Mouse (Mus musculus) spleen, postnatal 36 days (tissue): ENCODE data around the gene Rab3il1.
A peak's percentile ranks its signal among the peaks of the same experiment; 100 is the strongest.

Experiments
- DNase-seq, 2 experiments: peaks; one replicate each; pipeline ENCODE4 v3.0.0; 2022; ENCODE audit warnings: low spot score in 2 of 2, mixed read lengths in 1 of 2

Gene Rab3il1

DNA sequence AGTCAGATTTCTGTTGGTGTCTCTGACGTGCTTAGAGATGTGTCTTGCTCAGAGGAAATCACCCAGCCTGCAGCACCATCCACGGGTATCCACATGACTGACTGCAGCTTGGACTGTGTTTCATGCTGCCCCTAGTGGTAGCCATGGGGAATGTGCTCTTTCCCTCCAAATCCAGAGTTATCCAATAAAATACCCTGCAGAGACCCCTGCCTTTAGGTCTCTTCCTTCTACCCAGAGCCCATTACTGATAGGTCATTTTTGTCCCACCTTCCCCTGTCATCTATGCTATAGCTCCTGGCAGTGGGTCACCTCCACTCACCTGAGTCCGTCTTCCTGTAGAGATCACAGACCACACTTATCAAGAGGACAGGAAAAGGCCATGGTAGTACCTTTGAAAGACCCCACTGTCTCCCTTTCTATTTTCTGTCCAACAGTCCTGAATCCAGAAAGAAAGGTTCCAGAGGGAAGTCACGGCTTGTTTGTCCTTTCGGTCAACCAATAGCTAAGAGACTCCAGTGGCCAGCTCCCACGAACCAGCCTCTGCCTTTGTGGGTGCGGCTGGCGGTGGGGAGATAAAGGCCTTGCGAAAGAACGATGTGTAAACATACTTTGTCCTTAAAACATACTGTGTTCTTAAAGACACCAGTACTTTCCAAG lies 58.6 kb downstream of the Rab3il1 start:
- DNase-seq, result peak in 1 of 2 experiments; percentile 58

DNA sequence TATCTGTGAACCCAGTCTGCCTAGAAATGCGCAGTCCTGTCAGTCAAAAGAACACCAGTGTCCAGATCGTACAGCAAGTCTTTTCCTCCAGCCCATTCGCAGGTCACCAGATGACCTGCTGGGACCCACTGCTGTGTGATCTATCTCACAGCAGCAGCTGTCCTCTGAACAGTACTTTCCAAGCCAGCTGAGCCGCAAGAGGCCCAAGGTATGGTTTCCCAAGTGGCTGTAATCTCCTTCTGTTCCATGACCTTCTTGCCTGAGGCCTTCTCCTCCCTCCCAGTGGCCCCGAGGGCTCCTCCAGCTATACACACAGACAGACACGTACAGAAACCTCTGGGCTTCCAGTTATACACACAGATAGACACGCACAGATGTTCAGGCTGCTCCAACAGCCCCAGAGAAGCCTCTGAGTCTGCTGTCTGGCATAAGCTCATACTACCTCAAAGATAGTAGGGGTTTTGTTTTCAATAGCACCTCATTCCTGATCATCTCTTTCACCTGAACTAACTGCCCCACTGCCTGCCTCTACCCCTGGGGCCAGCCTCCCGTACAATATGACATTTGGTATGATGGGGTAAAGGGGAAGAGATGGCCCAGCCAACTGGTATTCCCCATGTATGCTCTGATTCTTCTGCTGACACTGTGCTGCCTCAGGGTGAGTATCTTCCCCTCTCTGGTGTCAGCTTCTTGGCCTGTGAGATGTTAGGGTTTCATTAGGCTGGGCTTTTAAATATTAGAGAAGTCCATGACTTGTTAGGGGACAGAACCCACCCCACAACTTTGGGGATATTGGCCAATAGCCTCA lies 59.5 kb downstream of the Rab3il1 start:
- DNase-seq, result no peak

DNA sequence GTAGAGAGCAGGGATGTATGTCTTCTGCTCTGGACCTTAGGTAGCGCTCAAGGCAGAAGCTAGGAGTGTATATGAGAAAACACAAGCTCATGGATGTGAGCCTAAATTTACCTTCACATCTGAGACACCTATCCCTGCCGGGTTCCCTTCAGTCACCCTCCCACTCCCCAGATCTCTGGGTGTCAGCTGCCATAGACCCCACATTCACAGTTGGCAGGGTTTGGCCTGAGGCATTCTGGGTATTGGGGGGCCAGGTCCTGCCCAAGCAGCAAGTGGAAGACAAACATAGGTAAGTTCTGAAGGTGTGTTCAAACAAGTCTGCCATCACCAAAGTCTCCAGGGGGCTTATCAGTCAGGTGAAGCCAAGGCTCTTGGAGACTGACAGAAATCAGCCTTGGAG lies 60.2 kb downstream of the Rab3il1 start:
- no peak for DNase-seq

DNA sequence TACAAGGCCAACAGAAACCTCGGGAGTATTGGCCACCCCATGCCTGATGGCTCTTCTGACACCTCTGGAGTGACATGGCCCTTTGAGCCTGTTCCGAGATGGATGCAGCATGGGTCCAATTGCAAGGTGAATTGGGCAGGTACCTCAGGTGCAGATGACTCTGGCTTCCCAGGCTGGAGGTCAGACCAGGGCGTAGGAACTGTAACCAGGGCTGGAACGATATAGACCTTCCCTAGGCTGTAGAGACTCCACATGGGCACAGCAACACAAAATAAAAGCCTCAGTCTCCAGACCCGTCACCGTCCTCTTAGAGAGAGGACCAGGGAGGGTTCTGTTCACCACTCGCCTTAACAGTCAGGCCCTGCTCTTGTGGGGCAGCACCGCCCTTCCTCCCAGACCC lies 60.8 kb downstream of the Rab3il1 start:
- DNase-seq, result no peak

DNA sequence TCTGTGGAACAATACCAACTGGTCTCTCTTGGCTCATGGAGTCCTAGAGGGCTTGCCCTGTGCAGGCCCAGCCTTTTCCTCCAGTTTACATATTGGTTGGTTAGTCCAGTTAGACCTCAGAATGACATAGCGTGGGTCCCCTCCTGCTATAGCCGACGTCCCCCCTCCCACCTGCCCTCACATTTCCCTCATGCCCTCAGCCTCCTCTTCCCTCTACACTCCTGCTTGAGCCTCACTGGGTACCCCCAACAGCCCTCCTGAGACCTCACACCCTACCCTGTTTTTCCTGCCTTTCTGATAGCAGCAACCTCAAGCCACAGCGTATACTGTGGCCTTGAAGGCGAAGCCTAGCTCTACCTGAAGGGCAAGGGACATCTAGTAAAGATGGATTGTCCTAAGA lies 61.4 kb downstream of the Rab3il1 start:
- DNase-seq, result no peak

DNA sequence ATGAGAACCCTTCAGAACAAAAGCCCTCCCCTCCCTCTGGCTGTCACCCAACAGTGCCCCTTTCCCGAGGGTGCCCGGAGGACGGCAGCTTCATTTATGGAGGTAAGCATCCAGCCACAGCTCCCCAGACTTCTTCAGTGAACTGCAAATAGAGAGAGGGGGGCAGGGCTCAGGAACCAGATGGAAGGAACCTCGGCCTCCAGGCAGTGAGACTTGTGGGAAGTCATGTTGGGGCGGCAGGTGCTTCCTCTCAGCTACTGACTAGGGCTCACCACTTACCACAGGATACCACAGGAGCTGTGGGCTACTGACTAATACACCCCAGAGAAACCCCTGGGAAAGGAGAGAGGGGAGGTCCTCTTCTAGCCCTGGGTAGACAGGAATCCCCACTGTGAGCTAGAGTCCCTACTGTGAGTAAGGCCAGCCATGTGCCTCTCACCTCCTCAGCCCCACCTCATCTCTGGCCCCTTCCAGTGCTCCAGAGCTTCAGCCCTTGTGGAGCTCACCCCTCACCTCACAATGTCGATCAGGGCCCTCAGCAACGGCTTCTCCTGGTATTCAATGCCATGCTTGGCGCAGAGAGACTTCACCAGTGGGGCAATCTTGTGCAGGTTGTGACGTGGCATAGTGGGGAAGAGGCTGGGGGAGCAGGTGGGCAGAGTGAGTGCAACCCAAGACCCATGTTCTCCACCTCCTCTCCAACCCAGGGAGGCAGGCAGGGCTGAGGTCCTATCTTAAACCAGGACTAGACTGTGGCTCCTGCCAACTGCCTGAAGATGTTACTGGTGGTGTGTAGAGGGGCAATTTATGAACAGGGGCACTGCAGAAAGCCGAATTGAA lies 62.9 kb downstream of the Rab3il1 start:
- DNase-seq, result peak; percentile 54 to 55

DNA sequence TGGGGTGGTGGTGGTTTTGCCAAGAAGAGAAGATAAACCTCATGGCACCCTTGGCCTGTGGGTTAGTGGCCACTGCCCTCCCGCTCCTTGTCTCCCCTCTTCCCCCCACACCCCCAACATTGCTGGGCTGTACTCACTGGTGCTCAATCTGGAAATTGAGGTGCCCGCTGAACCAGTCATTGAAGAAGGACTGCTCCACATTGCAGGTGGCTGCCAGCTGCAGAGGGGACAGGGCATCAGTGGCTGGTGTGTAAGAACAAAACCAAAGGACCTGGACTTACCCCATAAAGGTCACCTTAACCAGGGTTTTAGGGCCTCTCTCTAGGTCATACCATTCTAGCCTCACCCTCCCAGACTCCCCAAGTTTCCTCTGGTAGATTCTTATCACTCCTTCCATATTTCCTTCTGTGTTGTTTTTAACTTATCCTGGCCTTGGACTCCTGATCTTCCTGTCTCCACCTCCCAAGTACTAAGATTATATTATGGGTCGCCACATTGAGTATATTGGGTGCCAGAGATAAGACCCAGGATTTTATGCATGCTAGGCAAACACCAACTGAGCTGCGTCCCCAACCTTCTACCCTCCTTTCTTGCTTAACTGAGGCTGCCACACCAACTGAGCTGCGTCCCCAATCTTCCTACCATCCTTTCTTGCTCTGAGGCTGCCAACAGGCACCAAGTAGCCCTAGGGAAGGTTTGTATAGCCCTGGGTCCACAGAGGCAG lies 64.2 kb downstream of the Rab3il1 start:
- DNase-seq, result no peak

DNA sequence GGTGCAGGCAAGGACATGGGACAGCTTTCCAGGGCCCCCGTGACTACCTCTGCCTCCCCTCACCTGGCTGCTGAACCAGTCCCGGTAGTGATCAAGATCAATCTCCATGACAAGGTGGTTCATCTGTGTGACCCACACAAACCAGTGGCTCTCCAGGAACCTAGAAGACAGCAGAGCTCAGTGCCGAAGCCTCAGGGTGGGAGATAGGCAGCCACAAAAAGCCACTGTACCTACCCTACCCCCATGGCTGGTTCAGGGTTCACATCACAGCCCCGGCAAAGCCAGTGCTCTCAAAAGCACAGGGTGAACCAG lies 64.7 kb downstream of the Rab3il1 start:
- no peak for DNase-seq

DNA sequence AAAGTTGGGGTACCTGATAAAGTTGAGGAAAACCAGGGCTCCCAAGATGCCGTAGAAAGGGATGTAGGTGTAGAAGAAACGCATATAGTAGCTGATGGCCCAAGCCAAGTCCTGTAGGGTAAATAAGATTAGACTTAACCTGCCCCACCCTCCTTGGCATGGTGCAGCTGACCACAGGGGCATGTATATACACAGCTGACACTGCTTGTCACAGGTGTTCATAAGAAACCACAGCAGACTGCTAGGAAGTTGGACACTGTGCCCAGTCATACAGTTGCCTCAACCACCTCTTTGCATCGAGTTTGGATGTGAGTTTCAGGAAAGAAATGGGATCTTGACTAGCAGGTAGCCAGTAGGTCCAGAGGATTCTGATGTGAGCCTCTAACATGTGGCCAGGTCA lies 65.0 kb downstream of the Rab3il1 start:
- no peak for DNase-seq

DNA sequence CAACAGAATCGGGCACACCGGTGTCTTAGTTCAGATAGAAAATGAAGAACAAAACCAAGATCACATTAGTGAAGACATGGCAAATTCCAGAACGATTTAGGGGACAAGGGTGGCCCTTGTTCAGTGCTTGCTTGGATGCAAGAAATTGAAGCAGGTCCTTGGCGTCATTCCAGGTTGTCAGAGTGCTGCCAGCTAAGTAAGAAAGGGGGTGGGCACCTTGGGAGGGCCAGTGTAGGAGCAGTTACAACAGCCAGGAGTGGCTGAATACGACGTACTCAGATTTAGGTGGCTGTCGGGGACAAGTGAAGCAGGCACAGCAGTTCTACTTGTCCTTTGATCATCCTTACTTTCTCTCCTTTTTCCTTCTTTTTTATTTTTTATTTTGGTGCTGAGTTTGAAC lies 66.2 kb downstream of the Rab3il1 start:
- DNase-seq, result no peak

DNA sequence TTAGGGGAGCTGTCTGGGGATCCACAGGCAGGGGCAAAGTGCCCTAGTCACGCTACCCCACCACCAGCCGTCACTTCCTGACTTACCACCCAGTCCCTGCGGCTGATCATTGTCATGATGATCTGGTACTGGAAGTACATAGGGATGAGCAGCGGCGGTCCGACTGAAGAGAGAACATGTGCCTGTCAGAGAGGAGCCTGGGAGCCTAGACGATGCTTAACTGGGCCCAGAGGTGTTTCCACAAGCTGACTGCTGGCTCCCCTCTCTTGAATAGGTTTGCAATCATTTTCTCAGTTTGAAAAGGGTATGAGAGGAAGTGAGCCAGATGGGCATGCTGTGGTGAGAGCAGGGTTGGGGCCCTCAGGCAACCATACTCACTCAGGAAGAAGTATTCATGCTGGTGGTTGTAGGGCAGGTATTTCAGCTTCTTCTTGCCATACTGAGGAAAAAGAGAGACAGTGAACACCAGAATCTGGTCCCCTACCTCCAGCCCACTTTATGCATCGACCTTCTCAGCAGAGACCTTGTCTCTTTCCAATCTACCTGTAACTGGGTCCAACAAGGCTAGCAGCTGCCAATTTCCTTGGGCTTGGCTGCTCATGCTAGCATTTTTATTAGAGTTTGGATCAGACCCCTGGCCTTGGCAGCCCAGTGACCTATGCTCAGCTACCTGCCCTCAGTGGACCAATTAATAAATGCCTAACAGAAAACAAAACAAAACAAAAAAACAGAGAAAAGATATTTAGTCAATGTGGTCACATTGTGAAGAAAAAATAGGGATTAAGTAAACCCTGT lies 68.9 kb downstream of the Rab3il1 start:
- peak in 1 of 2 experiments; percentile 36 for DNase-seq

DNA sequence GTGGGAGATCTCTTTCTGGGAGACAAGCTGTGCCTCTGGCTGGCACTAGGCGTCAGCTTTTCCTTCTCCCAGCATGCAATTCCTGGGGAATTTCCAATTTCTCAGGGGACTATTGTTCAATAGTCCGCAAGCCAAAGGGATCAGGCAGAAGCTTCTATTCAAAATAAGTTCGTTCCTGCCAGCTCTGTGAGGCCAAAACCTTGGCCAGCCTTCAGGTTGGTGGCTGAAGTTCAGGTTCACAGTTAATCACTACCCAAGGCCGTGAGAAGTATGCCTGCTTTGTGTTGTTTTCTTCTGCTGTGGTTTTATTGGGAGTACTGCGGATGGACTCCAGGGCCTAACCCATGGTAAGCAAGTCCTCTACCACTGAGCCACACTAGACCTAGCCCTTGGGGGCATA lies 69.7 kb downstream of the Rab3il1 start:
- no peak for DNase-seq

DNA sequence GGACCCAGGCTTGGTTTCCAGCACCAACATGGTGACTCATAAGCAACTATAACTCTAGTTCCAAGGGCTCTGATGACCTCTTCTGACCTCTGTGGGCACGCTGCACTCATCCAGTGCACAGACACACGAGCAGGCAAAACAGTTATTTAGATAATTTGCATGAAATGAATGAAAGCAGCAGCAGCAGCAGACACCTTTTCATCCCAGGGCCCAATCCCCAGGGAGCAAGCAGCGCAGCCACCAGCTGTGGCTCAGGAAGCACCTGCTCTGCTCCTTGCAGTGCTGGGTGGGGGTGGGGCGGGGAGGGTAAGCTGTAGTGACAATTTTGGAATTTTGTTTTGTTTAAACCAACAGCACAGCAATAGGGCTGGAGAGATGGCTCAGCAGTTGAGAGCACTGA lies 70.4 kb downstream of the Rab3il1 start:
- no peak for DNase-seq

DNA sequence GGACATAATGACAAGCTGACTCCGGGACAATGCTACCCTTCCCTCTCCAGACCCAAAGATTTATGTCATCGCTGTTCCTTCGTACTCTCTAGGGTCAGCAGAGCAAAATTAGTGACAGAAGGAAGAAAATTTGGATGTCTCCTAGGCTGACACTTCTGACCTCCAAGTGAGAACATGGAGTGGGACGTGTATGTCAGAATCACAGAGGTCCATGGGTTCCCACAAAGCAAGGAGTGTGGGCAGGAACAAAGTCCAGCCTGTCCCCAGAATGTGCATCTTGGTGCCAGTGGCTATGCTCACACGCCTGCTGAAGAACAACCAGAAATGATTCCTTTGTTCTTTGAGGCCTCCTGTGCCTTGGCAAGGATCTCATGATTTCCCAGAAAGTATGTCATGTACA lies 71.7 kb downstream of the Rab3il1 start:
- DNase-seq, result no peak

DNA sequence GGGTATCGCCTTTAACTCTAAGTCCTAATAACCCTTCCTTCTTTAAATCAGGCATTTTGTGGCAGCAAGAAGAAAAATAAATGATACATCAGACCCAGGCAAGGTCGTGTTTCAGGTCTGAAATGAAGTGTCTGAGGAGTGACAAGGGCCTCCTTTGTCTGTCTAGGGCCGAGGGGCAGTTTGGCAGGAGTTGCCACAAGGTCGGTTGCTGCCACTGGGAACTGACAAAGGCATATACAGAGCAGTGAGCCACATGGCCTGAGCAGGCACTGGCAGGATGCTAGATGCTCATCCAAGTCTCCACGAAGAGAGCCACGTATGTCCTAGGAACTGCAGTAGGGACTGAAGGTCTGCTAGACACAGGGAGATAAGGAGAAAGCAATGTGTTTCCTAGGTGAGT lies 76.9 kb downstream of the Rab3il1 start:
- DNase-seq, result no peak

DNA sequence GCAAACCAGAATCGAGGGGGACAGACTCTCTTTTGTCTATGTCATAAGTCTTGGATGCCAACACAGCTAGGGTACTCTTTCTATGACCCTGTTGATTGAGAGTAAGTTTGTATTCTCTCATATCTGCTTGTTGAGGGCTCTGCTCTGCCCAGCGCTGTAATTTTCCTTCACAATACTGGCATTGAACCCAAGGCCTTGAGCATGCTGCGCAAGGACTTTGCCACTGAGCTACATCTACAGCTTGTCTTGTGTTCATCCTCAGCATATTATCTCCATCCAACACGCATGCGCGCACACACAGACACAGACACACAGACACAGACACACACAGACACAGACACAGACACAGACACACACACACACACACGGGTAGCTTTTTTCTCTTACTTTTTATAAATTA lies 78.9 kb downstream of the Rab3il1 start:
- no peak for DNase-seq

DNA sequence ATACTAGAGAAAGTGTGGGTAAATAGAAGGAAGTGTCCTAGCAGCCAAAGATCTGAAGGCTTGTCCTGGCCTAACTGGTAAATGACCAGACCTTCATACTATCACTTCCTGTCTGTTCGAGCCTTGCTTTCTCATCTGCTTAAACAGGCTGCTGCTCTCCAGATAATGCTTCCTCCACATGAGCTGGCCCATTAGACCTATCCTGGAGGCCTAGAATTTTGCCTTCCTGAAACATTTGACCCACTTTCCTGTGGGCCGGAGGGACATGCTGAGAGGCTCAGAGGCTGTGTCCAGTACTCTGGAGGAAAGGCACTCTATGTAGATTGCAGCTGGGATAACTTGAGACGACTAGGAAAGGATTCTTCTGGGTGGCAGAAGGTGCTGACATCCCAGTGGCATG lies 80.6 kb downstream of the Rab3il1 start:
- DNase-seq, result no peak

DNA sequence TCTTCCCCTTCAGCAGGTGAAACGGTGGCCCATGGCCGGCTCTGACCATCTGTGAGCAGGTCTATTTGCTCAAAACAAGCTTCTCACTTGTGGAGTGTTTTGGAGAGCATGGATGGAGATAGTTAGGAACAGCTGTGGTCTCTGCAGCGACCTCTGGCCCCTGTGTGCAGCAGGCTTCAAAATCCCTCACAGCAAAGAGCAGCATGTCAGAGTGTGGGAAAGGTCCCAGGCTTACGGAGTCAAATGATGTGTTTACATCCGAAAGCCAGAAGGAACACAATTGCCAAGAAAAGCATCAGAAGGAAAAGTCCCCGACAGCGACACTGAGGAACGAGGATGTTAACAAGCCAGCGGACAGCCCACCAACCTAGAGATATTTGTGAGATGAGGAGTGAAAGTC lies 84.0 kb downstream of the Rab3il1 start:
- no peak for DNase-seq

DNA sequence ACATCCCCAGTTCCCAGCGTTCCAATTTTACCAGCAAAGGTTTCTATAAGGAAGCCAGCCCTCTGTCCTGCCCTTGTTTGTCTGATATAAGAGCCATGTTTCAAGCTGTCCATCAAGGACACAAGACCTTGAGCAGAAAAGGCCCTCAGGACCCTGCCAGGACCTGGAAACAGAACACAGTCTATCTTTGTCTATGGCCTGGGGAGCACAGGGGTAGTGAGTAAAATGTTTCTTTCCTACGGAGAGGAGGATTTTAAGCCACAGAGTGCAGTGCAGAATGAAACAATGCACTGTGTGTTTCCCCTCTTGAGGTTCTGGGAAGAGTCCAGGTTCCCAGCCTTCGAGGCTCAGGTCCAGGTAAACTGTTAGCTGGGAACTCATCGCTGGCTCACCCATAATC lies 85.5 kb downstream of the Rab3il1 start:
- DNase-seq, result no peak
